Mouse (Mus musculus) gonadal fat pad, adult 2 months (tissue): ENCODE measurements around the gene Kcnk16. TPM values are rescaled to one million over a fixed set of nuclear protein-coding genes. Genes with fewer than 3 reads are reported as not detected.

Experiments
- polyA plus RNA-seq: library from polyadenylated mRNA; depleted of rRNA; stranded (reverse); fragments of >200 nt; gene quantifications from 2 replicates; pipeline ENCODE4 v1.2.3, GENCODE M21; 2012; rRNA removed

Gene Kcnk16
- polyA plus RNA-seq, 1 experiment: not detected

Other genes with a start within 250 kb of the Kcnk16 start
- 7.8 and 8.0 TPM in 2 replicates for gene Saysd1, start 130.7 kb downstream of the Kcnk16 start, polyA plus RNA-seq
- 12.6 and 18.0 TPM in 2 replicates for gene Kcnk5, start 87.4 kb downstream of the Kcnk16 start, polyA plus RNA-seq
- gene Nudt13, start 25.5 kb upstream of the Kcnk16 start, polyA plus RNA-seq: 25.3 and 37.6 TPM in 2 replicates
- gene Ecd, start 78.9 kb upstream of the Kcnk16 start, polyA plus RNA-seq: 29.0 and 29.7 TPM in 2 replicates
- gene Fam149b, start 79.0 kb upstream of the Kcnk16 start, polyA plus RNA-seq: 34.0 and 35.1 TPM in 2 replicates
- gene Dnajc9, start 119.7 kb upstream of the Kcnk16 start, polyA plus RNA-seq: 8.0 and 12.1 TPM in 2 replicates
- 42.5 and 48.5 TPM in 2 replicates for gene Mrps16, start 124.4 kb upstream of the Kcnk16 start, polyA plus RNA-seq
- gene Cfap70, start 183.0 kb upstream of the Kcnk16 start, polyA plus RNA-seq: 0.78 and 0.85 TPM in 2 replicates
- gene Anxa7, start 210.9 kb upstream of the Kcnk16 start, polyA plus RNA-seq: 72.9 and 87.9 TPM in 2 replicates
- 0.57 and 0.90 TPM in 2 replicates for gene Mss51, start 227.7 kb upstream of the Kcnk16 start, polyA plus RNA-seq